ENCODE assay signal across 9 mouse cellular contexts in genomic region chr16:21216047-21216446, GRCm38 (mm10). TPM values are rescaled to one million over a fixed set of nuclear protein-coding genes. Genes with fewer than 3 reads are reported as not detected.
DNase-seq lines count a peak whose midpoint lies in the region; ATAC-seq and TF ChIP-seq lines count a peak whose summit lies in the region.
"Had no signal": no experiment of that assay in that cellular context is flagged by ENCODE, and none has a peak within 500 bp of the region (broad histone marks: within the 10 kb centered on the region; RNA-seq: fewer than 3 reads in every experiment).

No protein-coding gene starts in this region.

- ATAC-seq in heart, embryonic 13.5 days (ENCODE audit: extremely low read depth, insufficient number of reproducible peaks, low FRiP score, low TSS enrichment), result peak; percentile 48; the same call in 1 of the 2 replicates
- 0 out of 2 replicates have a peak, but pooled peaks have one; percentile 17 for ATAC-seq in hindbrain, embryonic 15.5 days (ENCODE audit: low FRiP score, low read depth)

- no peaks in the 10 kb centered on the region for H3K27me3 ChIP-seq in heart, embryonic 13.5 days (replicated peaks)
- no peaks in the 10 kb centered on the region for H3K27me3 ChIP-seq in heart, adult 2 months (ENCODE audit: control insufficient read depth, insufficient read depth, low read length)
- no peaks in the 10 kb centered on the region for H3K27me3 ChIP-seq in hindbrain, embryonic 15.5 days

- no peak for DNase-seq in heart, adult 2 months
- peak; percentile 49 to 61 for DNase-seq in right cerebral cortex, postnatal 10 days (ENCODE audit: low spot score in 2 of 2)
- no peak for DNase-seq in right cerebral cortex, postnatal 4 days
- peak; percentile 53 for DNase-seq in retina, postnatal 1 day
- no peak for DNase-seq in ovary, postnatal 36 days (ENCODE audit: low spot score)
- no peak for DNase-seq in gastrocnemius, adult 8-10 months (ENCODE audit: low spot score in 2 of 2)

- TF ChIP-seq POLR2A in heart, adult 2 months (IDR thresholded peaks at IDR 0.05; ENCODE audit: insufficient read depth, low read depth, low read length), result no peak

- no peaks in the 10 kb centered on the region for H3K79me2 ChIP-seq in heart, adult 2 months (replicated peaks; ENCODE audit: control insufficient read depth, insufficient read depth, low read length)

- H3K27ac ChIP-seq in heart, embryonic 13.5 days (replicated peaks), result peak overlapping the region; percentile 88
- H3K27ac ChIP-seq in heart, adult 2 months, result no peak overlapping the region
- no peak overlapping the region for H3K27ac ChIP-seq in hindbrain, embryonic 15.5 days (replicated peaks)

- peak overlapping the region; percentile 53 for H3K4me2 ChIP-seq in heart, embryonic 13.5 days
- no peak overlapping the region for H3K4me2 ChIP-seq in hindbrain, embryonic 15.5 days

- peaks cover 65% of the 10 kb centered on the region for H3K36me3 ChIP-seq in heart, embryonic 13.5 days
- no peaks in the 10 kb centered on the region; the same call in 1 of the 2 replicates for H3K36me3 ChIP-seq in heart, adult 2 months (ENCODE audit: control insufficient read depth, insufficient read depth, low read length)
- peaks cover 34% of the 10 kb centered on the region for H3K36me3 ChIP-seq in hindbrain, embryonic 15.5 days

- TF ChIP-seq CTCF in heart, adult 2 months (IDR thresholded peaks at IDR 0.05), result no peak

- intact Hi-C loops in heart, adult 2 months (cut with DNase I), result no loop called here

- no peaks in the 10 kb centered on the region for H3K9me3 ChIP-seq in heart, embryonic 13.5 days
- H3K9me3 ChIP-seq in hindbrain, embryonic 15.5 days, result no peaks in the 10 kb centered on the region

- no peak overlapping the region for H3K9ac ChIP-seq in heart, embryonic 13.5 days
- no peak overlapping the region for H3K9ac ChIP-seq in heart, adult 2 months (ENCODE audit: low read depth, low read length)
- H3K9ac ChIP-seq in hindbrain, embryonic 15.5 days, result no peak overlapping the region

- H3K4me3 ChIP-seq in heart, embryonic 13.5 days, result no peak overlapping the region
- H3K4me3 ChIP-seq in heart, adult 2 months, result no peak overlapping the region
- no peak overlapping the region for H3K4me3 ChIP-seq in hindbrain, embryonic 15.5 days

- TF ChIP-seq EP300 in heart, adult 2 months (IDR thresholded peaks at IDR 0.05; ENCODE audit: insufficient read depth, low read depth, low read length), result no peak

- H3K4me1 ChIP-seq in heart, embryonic 13.5 days, result peaks cover 69% of the 10 kb centered on the region
- H3K4me1 ChIP-seq in heart, adult 2 months (ENCODE audit: control insufficient read depth, insufficient read depth, low read length), result peaks cover 2% of the 10 kb centered on the region; the same call in 1 of the 2 replicates
- peaks cover 35% of the 10 kb centered on the region for H3K4me1 ChIP-seq in hindbrain, embryonic 15.5 days (replicated peaks)

- WGBS in heart, embryonic 13.5 days, result 10% methylated on average over 4 of the region's 4 CpGs
- WGBS in heart, adult 2 months, result 36% methylated on average over 4 of the region's 4 CpGs
- 28% methylated on average over 4 of the region's 4 CpGs for WGBS in hindbrain, embryonic 15.5 days

RNA-seq across cellular contexts. Expression of gene Ephb3, which starts 11.5 kb away (rescaled TPM):
- polyA plus RNA-seq in heart, embryonic 13.5 days (2015; fragmentation: Nextera tagmentation; extraction: Ambion mirVana), result 15.5 and 16.9 TPM in 2 replicates
- total RNA-seq in heart, adult 2 months (2021), result 1 to 10 TPM; 6.3 to 7.0 TPM
- polyA plus RNA-seq in heart, adult 2 months (2012; rRNA removed), result 9.9 and 11.3 TPM in 2 replicates
- polyA plus RNA-seq in hindbrain, embryonic 15.5 days (2015; fragmentation: Nextera tagmentation; extraction: Ambion mirVana), result 12.2 and 12.9 TPM in 2 replicates
- total RNA-seq in gastrocnemius, adult 8-10 months (2022), result under 1 TPM; 0.39 to 0.79 (median 0.71) TPM
- total RNA-seq: megakaryocyte-erythroid progenitor cell, adult 5-6 weeks had no signal

Comparison
In these comparisons a context has a peak if more than half of its experiments do, and no peak if none do; other contexts are left out.
1. DNase-seq: peak in right cerebral cortex, postnatal 10 days (2 of 2) and retina, postnatal 1 day (single experiment); none in heart, adult 2 months (0 of 2), right cerebral cortex, postnatal 4 days (single experiment), ovary, postnatal 36 days (single experiment) and gastrocnemius, adult 8-10 months (0 of 2).